Mouse (Mus musculus) lung, postnatal 0 days (tissue): Measurements from ENCODE around the gene Slc29a1. TPM values are rescaled to one million over a fixed set of nuclear protein-coding genes. Genes with fewer than 3 reads are reported as not detected.
A peak's percentile ranks its signal among the peaks of the same experiment; 100 is the strongest.

Experiments used
- ATAC-seq: fragments of 200-750 bp; cut with Nextera tagmentation; 2 replicates; pipeline ENCODE4 v1.8.0; 2017; ENCODE audit warnings: moderate library complexity
- DNase-seq: peaks from one replicate; pipeline ENCODE4 v3.0.0-alpha.2; 2016; ENCODE audit warnings: low spot score
- H3K27ac ChIP-seq: fragments of 300-500 bp; sonication (generic); 2 replicates; pipeline ENCODE4 v1.5.1; 2014; ENCODE audit warnings: antibody characterized with exemption, mild to moderate bottlenecking, low read length, mixed read lengths
- H3K27me3 ChIP-seq: fragments of 300-500 bp; sonication (generic); replicated peaks from 2 replicates; pipeline ENCODE4 v1.6.1; 2014; ENCODE audit warnings: low read length, mixed read lengths; ENCODE audit not compliant: insufficient read depth
- H3K36me3 ChIP-seq: fragments of 300-500 bp; sonication (generic); 2 replicates; pipeline ENCODE4 v1.6.1; 2014; ENCODE audit warnings: low read length, mixed read lengths; ENCODE audit not compliant: insufficient read depth
- H3K4me1 ChIP-seq: fragments of 300-500 bp; sonication (generic); 2 replicates; pipeline ENCODE4 v1.6.1; 2014; ENCODE audit warnings: antibody characterized with exemption, low read depth, low read length, mixed read lengths; ENCODE audit not compliant: insufficient read depth
- H3K4me2 ChIP-seq: fragments of 300-500 bp; sonication (generic); replicated peaks from 2 replicates; pipeline ENCODE4 v1.6.1; 2014; ENCODE audit warnings: low read depth, mild to moderate bottlenecking, low read length, moderate library complexity, mixed read lengths
- H3K4me3 ChIP-seq: fragments of 300-500 bp; sonication (generic); 2 replicates; pipeline ENCODE4 v1.5.1; 2014; ENCODE audit warnings: low read depth, low read length
- H3K9ac ChIP-seq: fragments of 300-500 bp; sonication (generic); replicated peaks from 2 replicates; pipeline ENCODE4 v1.6.1; 2014; ENCODE audit warnings: low read depth, mild to moderate bottlenecking
- H3K9me3 ChIP-seq: fragments of 300-500 bp; sonication (generic); 2 replicates; pipeline ENCODE4 v1.6.1; 2016; ENCODE audit warnings: low read length, mixed read lengths
- CTCF ChIP-seq: IDR thresholded peaks from 2 replicates; pipeline ENCODE4 v1.5.1; 2016; ENCODE audit warnings: antibody characterized with exemption, mild to moderate bottlenecking
- EP300 ChIP-seq: IDR thresholded peaks from 2 replicates; pipeline ENCODE4 v1.6.1; 2016; ENCODE audit warnings: antibody characterized with exemption, mild to moderate bottlenecking, control low read depth
- WGBS: fragments of 180-500 bp; shearing (Covaris S2); extraction: QIAGEN DNeasy Blood & Tissue Kit; methylation state at CpG from one replicate; pipeline ENCODE4 v1.1.7; 2014; 5-methylcytosine and 5-hydroxymethylcytosine counted together
- polyA plus RNA-seq: library from polyadenylated mRNA; unstranded; fragments of >200 nt; fragmentation: Nextera tagmentation; extraction: Ambion mirVana; gene quantifications from 2 replicates; pipeline ENCODE4 v1.2.1, GENCODE M21; 2015

Slc29a1 gene
- polyA plus RNA-seq, 1 experiment from 2014 or later, result 99.8 TPM

DNA sequence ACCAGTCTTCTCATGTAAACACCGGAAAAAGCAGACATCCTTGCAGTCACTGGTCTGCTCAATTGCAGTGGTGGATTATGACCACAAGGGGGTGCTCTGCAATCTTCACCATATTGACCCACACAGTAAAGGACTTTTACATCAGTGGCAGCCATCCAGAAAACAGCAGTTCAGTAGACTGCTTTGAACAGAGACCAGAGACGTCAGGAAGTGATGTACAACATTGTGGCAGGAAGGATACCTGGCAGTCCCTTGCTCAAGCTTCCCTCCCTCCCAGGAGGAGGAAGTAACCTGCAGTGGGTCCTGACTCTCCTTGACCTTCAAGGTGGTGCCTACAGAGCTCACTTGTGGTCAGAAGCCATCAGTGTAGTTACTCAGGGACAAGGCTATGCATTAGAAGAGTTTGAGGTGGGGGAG, 17.8 kb downstream of the Slc29a1 start:
- 0 out of 2 replicates have a peak overlapping the region, but pooled peaks have one; percentile 19 for H3K4me2 ChIP-seq
- TF ChIP-seq EP300, result peak; percentile 5; the same call in 1 of the 2 replicates
- peak; percentile 97 for TF ChIP-seq CTCF

DNA sequence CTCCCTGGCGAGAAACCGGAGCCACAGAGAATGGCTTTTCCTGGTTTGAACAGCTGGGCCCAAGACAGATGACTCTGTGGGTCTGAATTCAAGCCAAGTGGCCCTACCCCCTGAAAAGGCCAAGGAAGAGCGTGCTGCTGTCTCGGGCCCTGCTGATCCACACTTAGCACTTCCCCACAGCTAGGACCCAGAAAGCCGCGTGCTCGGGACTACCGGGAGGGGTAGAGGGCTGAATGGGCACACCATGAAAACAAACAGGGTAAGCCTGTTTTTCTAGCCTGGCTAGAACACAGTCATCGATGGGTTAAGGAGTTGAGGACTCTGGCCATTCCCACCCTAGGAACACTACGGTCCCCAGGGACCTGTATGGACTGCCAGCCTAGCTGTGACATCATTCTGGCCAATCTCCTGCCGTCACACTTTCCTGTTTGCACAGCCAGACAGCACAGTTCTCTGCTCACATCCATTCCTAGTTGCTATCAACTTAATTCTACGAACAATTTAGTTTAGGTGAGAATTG, 18.4 kb downstream of the Slc29a1 start:
- Histone ChIP-seq H3K4me1 (peaks cover 30% of the 10 kb centered on the region), H3K36me3 (no peaks in the 10 kb centered on the region), H3K4me2 (peak overlapping the region; percentile 19; the same call in 1 of the 2 replicates), H3K4me3 (no peak overlapping the region), H3K27me3 (no peaks in the 10 kb centered on the region), H3K9me3 (no peaks in the 10 kb centered on the region), H3K27ac (peak overlapping the region; percentile 80), H3K9ac (no peak overlapping the region)
- ATAC-seq, result peak; percentile 58
- TF ChIP-seq CTCF, result no peak
- TF ChIP-seq EP300, result peak; percentile 80
- WGBS, result 17% methylated on average over 12 of the region's 12 CpGs
- DNase-seq, result peak; percentile 82

More for the DNA sequence above, 17.8 kb downstream of the Slc29a1 start:
- H3K4me1 ChIP-seq, result peaks cover 30% of the 10 kb centered on the region
- H3K27me3 ChIP-seq, result no peaks in the 10 kb centered on the region
- H3K4me3 ChIP-seq, result no peak overlapping the region
- no peaks in the 10 kb centered on the region for H3K36me3 ChIP-seq
- no peaks in the 10 kb centered on the region for H3K9me3 ChIP-seq
- 4% methylated on average over 2 of the region's 2 CpGs for WGBS
- DNase-seq (peak; percentile 95), ATAC-seq (peak; percentile 37)
- no peak overlapping the region for H3K9ac ChIP-seq
- H3K27ac ChIP-seq, result peak overlapping the region; percentile 80

DNA sequence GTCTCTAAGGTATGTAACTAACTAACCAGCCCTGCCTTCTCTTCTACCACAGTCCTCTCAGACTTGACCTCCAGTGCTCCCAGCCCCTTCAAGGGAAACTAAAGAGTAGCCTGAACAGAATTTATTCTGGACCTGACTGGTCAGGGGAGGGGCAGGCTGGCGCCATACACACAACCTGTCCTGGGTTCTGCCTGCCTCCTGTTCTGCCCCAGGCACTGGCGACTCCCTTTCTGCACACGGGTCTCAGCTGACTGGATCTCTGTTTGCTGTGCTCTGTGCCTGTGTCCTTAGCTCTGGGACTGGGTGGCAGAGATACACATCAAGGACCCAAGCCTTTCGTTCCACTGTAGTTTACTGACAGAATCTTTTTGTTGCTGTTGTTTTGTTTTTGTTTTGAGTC, 19.9 kb downstream of the Slc29a1 start:
- no peak overlapping the region for H3K4me2 ChIP-seq
- DNase-seq (no peak), ATAC-seq (no peak)
- no peak overlapping the region for H3K9ac ChIP-seq
- H3K4me3 ChIP-seq, result no peak overlapping the region
- 85% methylated on average over 4 of the region's 4 CpGs for WGBS
- H3K27me3 ChIP-seq, result no peaks in the 10 kb centered on the region
- H3K27ac ChIP-seq, result no peak overlapping the region
- no peaks in the 10 kb centered on the region for H3K9me3 ChIP-seq
- peaks cover 21% of the 10 kb centered on the region for H3K4me1 ChIP-seq
- TF ChIP-seq CTCF (no peak), EP300 (no peak)
- no peaks in the 10 kb centered on the region for H3K36me3 ChIP-seq

DNA sequence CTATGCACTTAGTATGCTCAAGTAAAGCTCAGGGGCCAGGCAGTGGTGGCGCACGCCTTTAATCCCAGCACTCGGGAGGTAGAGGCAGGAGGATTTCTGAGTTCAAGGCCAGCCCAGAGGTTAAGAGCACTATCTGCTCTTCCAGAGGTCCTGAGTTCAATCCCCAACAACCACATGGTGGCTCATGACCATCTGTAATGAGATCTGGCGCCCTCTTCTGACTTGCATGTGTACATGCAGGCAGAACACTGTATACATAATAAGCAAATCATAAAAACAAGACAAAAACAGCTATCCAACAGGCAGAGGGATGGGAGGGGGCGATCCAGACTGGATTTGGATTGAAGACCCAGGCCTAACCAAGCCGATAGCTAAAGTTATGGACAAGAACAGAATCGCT, 20.6 kb downstream of the Slc29a1 start:
- 82% methylated on average over 7 of the region's 7 CpGs for WGBS
- ATAC-seq (no peak), DNase-seq (peak; percentile 53)
- H3K36me3 ChIP-seq, result no peaks in the 10 kb centered on the region
- no peak overlapping the region for H3K9ac ChIP-seq
- H3K9me3 ChIP-seq, result no peaks in the 10 kb centered on the region
- peaks cover 14% of the 10 kb centered on the region for H3K4me1 ChIP-seq
- H3K4me2 ChIP-seq, result no peak overlapping the region
- no peak overlapping the region for H3K27ac ChIP-seq
- H3K4me3 ChIP-seq, result no peak overlapping the region
- peak; percentile 80 for TF ChIP-seq CTCF
- no peak for TF ChIP-seq EP300
- H3K27me3 ChIP-seq, result no peaks in the 10 kb centered on the region

DNA sequence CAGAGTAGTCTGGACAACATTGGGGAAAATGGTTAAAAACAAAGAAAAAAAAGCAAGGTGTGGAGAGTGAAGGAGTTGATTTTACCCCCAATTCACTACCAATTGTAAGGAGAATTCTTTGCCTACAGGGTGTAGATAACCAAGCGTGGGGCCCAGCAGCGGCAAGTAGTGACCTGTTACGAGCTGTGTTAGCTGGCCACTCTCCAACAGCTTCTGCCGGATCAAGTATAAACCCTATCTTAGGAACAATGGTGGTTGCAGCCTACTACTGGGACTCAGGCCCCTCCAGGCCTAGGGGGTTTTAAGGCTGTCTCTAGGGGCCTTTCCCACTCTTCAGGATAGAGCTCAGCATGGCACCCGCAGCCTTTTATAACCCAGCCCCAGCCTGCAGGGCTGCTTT, 21.2 kb downstream of the Slc29a1 start:
- Histone ChIP-seq H3K4me1 (peaks cover 14% of the 10 kb centered on the region), H3K4me2 (no peak overlapping the region), H3K9ac (no peak overlapping the region), H3K4me3 (no peak overlapping the region), H3K27me3 (no peaks in the 10 kb centered on the region), H3K36me3 (no peaks in the 10 kb centered on the region), H3K9me3 (no peaks in the 10 kb centered on the region), H3K27ac (no peak overlapping the region)
- TF ChIP-seq EP300 (no peak), CTCF (no peak)
- no peak for DNase-seq
- 19% methylated on average over 5 of the region's 5 CpGs for WGBS
- no peak for ATAC-seq

DNA sequence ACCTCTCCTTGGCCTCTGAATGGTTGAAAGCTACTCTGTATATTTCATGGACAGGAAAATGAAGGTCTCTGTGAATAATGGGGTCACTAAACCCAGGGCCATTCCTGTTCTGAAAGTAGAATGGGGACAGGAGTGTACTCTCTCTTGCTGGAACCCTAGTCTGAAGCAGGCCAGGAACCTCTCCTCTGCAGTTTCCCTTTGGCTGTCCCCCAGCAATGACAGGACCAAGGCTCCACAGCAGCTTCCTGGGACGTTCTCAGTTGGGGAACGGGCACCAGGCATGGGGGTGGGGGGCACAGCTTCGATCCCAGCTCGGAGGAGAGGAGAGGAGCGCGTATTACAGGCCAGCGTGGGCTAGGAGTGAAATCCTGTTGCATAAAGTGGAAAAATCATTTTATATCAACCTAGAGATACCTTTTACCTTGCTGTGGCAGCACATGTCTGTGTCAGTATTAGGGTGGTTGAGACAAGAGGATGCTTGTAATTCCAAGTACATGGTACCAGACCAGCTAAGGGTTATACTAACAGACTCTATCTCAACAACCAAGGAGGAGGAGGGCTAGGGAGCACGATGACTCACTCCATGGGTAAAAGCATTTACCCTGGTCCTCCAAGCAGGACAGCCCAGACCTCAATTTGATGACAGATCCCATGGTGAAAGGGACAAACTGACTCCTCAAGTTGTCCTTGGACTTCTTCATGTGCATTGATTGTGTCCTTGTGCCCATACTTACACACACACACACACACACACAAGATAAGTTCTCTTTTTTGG, 24.1 kb downstream of the Slc29a1 start:
- Histone ChIP-seq H3K36me3 (peaks cover 11% of the 10 kb centered on the region), H3K9me3 (no peaks in the 10 kb centered on the region), H3K27me3 (no peaks in the 10 kb centered on the region), H3K9ac (no peak overlapping the region), H3K4me2 (peak overlapping the region; percentile 86; the same call in 1 of the 2 replicates), H3K4me1 (peaks cover 6% of the 10 kb centered on the region; the same call in 1 of the 2 replicates), H3K27ac (peak overlapping the region; percentile 97), H3K4me3 (no peak overlapping the region)
- no peak for ATAC-seq
- no peak for TF ChIP-seq EP300
- TF ChIP-seq CTCF, result no peak
- WGBS, result 83% methylated on average over 8 of the region's 8 CpGs
- DNase-seq, result no peak
